Mouse (Mus musculus) kidney, adult 2 months (tissue): ENCODE data around the gene Stap2.

Experiments
- CTCF ChIP-seq: fragments of 200-500 bp; conservative IDR thresholded peaks from 2 replicates; pipeline ENCODE4 v1.5.1; 2011; ENCODE audit warnings: low read depth, mild to moderate bottlenecking, control low read depth, low read length, moderate library complexity, mixed read lengths; ENCODE audit not compliant: insufficient read depth, insufficient read length
- POLR2A ChIP-seq: fragments of 200-500 bp; IDR thresholded peaks from one replicate; pipeline ENCODE4 v1.6.1; 2011; ENCODE audit warnings: low read depth, low read length, control low read depth

- TF ChIP-seq POLR2A, result no peak
- no peak for TF ChIP-seq CTCF
These were observed 44.6 kb downstream of the Stap2 start for GRCm38 (mm10) chr17:55960791-55961190.
